Mouse (Mus musculus) heart, embryonic 16.5 days (tissue): ENCODE measurements around the gene Dct. TPM values are rescaled to one million over a fixed set of nuclear protein-coding genes. Genes with fewer than 3 reads are reported as not detected.

Experiments used
- ATAC-seq: fragments of 200-750 bp; cut with Nextera tagmentation; replicated peaks from 2 replicates; pipeline ENCODE4 v1.8.0; 2017; ENCODE audit warnings: moderate number of reproducible peaks; ENCODE audit not compliant: insufficient read depth, low FRiP score; ENCODE audit errors: extremely low read depth
- H3K27ac ChIP-seq: fragments of 300-500 bp; sonication (generic); 2 replicates; pipeline ENCODE4 v1.5.1; 2014; ENCODE audit warnings: mild to moderate bottlenecking, low read length, control low read depth, moderate library complexity
- H3K27me3 ChIP-seq: fragments of 300-500 bp; sonication (generic); 2 replicates; pipeline ENCODE4 v1.6.1; 2014; ENCODE audit warnings: low read length, mixed read lengths; ENCODE audit not compliant: control insufficient read depth, insufficient read depth
- H3K36me3 ChIP-seq: fragments of 300-500 bp; sonication (generic); 2 replicates; pipeline ENCODE4 v1.6.1; 2014; ENCODE audit not compliant: control insufficient read depth, insufficient read depth
- H3K4me1 ChIP-seq: fragments of 300-500 bp; sonication (generic); 2 replicates; pipeline ENCODE4 v1.6.1; 2014; ENCODE audit warnings: low read length, mixed read lengths; ENCODE audit not compliant: control insufficient read depth, insufficient read depth
- H3K4me2 ChIP-seq: fragments of 300-500 bp; sonication (generic); 2 replicates; pipeline ENCODE4 v1.6.1; 2014; ENCODE audit warnings: low read depth, mild to moderate bottlenecking, control low read depth, low read length
- H3K4me3 ChIP-seq: fragments of 300-500 bp; sonication (generic); 2 replicates; pipeline ENCODE4 v1.5.1; 2014; ENCODE audit warnings: mild to moderate bottlenecking, control low read depth, low read length
- H3K9ac ChIP-seq: fragments of 300-500 bp; sonication (generic); 2 replicates; pipeline ENCODE4 v1.6.1; 2014; ENCODE audit warnings: low read length, control low read depth
- H3K9me3 ChIP-seq: fragments of 300-500 bp; sonication (generic); replicated peaks from 2 replicates; pipeline ENCODE4 v1.6.1; 2016; ENCODE audit warnings: low read length; ENCODE audit not compliant: control insufficient read depth
- WGBS: fragments of 180-500 bp; shearing (Covaris S2); extraction: QIAGEN DNeasy Blood & Tissue Kit; methylation state at CpG from one replicate; pipeline ENCODE4 v1.1.7; 2014; 5-methylcytosine and 5-hydroxymethylcytosine counted together
- polyA plus RNA-seq: library from polyadenylated mRNA; unstranded; fragments of >200 nt; fragmentation: Nextera tagmentation; extraction: Ambion mirVana; gene quantifications from 2 replicates; pipeline ENCODE4 v1.2.1, GENCODE M21; 2015

Dct gene
- polyA plus RNA-seq, 1 experiment from 2014 or later: 2.5 TPM

- Histone ChIP-seq H3K9ac (no peak overlapping the region), H3K27me3 (peaks cover 13% of the 10 kb centered on the region), H3K36me3 (no peaks in the 10 kb centered on the region), H3K4me1 (no peaks in the 10 kb centered on the region), H3K4me2 (no peak overlapping the region), H3K4me3 (no peak overlapping the region), H3K9me3 (no peaks in the 10 kb centered on the region), H3K27ac (no peak overlapping the region)
- WGBS: 77% methylated on average over 8 of the region's 8 CpGs
- no peak for ATAC-seq
Measured at GRCm38 (mm10) chr14:118013237-118013636, 38.8 kb downstream of the Dct start.

- Histone ChIP-seq H3K4me3 (no peak overlapping the region), H3K27ac (no peak overlapping the region), H3K27me3 (peaks cover 41% of the 10 kb centered on the region), H3K36me3 (no peaks in the 10 kb centered on the region), H3K4me1 (no peaks in the 10 kb centered on the region), H3K9me3 (no peaks in the 10 kb centered on the region), H3K9ac (no peak overlapping the region), H3K4me2 (no peak overlapping the region)
- WGBS: 64% methylated on average over 9 of the region's 9 CpGs
- no peak for ATAC-seq
Measured at GRCm38 (mm10) chr14:118009541-118009940, 42.5 kb downstream of the Dct start.

- Histone ChIP-seq H3K9ac (no peak overlapping the region), H3K4me1 (peaks cover 12% of the 10 kb centered on the region), H3K4me3 (no peak overlapping the region), H3K9me3 (no peaks in the 10 kb centered on the region), H3K4me2 (no peak overlapping the region), H3K36me3 (no peaks in the 10 kb centered on the region), H3K27ac (no peak overlapping the region), H3K27me3 (peaks cover 56% of the 10 kb centered on the region)
- ATAC-seq: no peak
- WGBS: 5% methylated on average over 5 of the region's 5 CpGs
Measured at GRCm38 (mm10) chr14:118005697-118006096, 46.3 kb downstream of the Dct start.

- H3K27ac ChIP-seq: no peak overlapping the region
- peaks cover 16% of the 10 kb centered on the region for H3K4me1 ChIP-seq
- ATAC-seq: no peak
- no peaks in the 10 kb centered on the region for H3K9me3 ChIP-seq
- peaks cover 48% of the 10 kb centered on the region for H3K27me3 ChIP-seq
- 81% methylated on average over 10 of the region's 10 CpGs for WGBS
- no peaks in the 10 kb centered on the region for H3K36me3 ChIP-seq
- H3K4me3 ChIP-seq: no peak overlapping the region
- no peak overlapping the region for H3K9ac ChIP-seq
- no peak overlapping the region for H3K4me2 ChIP-seq
Measured at GRCm38 (mm10) chr14:118004434-118004833, 47.6 kb downstream of the Dct start.

DNA sequence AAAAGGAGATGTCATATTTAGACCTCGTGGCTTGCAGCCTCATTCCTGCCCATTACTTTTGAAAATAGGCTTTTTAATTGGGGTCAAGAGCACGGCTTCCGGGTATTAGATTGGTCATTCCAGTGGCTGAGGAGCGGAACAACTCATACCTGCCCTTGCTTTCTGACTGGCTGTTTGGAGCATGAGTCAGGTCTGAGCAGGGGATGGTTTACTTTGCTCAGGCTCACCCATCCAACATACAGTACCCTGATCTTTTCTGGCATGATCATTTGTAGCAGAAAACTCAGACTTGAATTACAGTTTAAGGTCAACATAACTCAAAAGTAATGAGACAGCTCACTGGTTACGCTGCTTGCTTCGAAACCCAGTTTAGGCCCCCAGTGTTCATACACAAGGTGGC, 58.2 kb downstream of the Dct start:
- Histone ChIP-seq H3K9ac (no peak overlapping the region), H3K27ac (no peak overlapping the region), H3K4me1 (no peaks in the 10 kb centered on the region), H3K4me3 (no peak overlapping the region), H3K4me2 (no peak overlapping the region), H3K36me3 (no peaks in the 10 kb centered on the region), H3K27me3 (peaks cover 64% of the 10 kb centered on the region), H3K9me3 (peaks cover 5% of the 10 kb centered on the region)
- no peak for ATAC-seq
- 90% methylated on average over 6 of the region's 6 CpGs for WGBS

- H3K9ac ChIP-seq: no peak overlapping the region
- no peaks in the 10 kb centered on the region for H3K36me3 ChIP-seq
- no peak overlapping the region for H3K4me2 ChIP-seq
- 57% methylated on average over 8 of the region's 8 CpGs for WGBS
- no peak overlapping the region for H3K27ac ChIP-seq
- no peak for ATAC-seq
- H3K27me3 ChIP-seq: peaks cover 64% of the 10 kb centered on the region
- no peak overlapping the region for H3K4me3 ChIP-seq
- H3K4me1 ChIP-seq: no peaks in the 10 kb centered on the region
- H3K9me3 ChIP-seq: peaks cover 5% of the 10 kb centered on the region
Measured at GRCm38 (mm10) chr14:117992600-117993256, 59.3 kb downstream of the Dct start.

DNA sequence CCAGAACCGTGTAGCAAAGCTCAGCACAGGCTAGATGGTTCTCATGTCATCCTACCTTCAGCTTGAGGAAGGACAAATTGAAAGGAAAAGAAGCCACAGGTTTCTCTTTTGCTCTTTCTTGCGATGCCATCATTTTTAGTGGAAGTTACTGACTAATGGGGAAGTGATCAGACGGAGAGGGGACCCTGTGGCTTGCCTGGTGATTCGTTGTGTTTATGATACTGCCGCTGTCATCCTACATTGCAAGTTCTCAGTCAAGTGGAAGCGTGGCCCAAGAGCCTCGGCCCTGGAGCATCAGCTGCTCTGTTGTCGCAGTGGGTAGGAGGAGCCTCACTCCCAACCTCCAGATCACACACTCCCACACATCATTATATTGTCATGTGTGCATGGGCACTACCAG, 61.8 kb downstream of the Dct start:
- Histone ChIP-seq H3K27me3 (peaks cover 75% of the 10 kb centered on the region), H3K9ac (no peak overlapping the region), H3K36me3 (no peaks in the 10 kb centered on the region), H3K4me3 (no peak overlapping the region), H3K4me2 (no peak overlapping the region), H3K4me1 (no peaks in the 10 kb centered on the region), H3K27ac (no peak overlapping the region), H3K9me3 (no peaks in the 10 kb centered on the region)
- WGBS: 71% methylated on average over 8 of the region's 8 CpGs
- ATAC-seq: no peak

- H3K9me3 ChIP-seq: no peaks in the 10 kb centered on the region
- H3K36me3 ChIP-seq: no peaks in the 10 kb centered on the region
- H3K9ac ChIP-seq: no peak overlapping the region
- H3K4me2 ChIP-seq: no peak overlapping the region
- H3K27me3 ChIP-seq: peaks cover 75% of the 10 kb centered on the region
- H3K27ac ChIP-seq: no peak overlapping the region
- no peak overlapping the region for H3K4me3 ChIP-seq
- WGBS: 84% methylated on average over 10 of the region's 10 CpGs
- ATAC-seq: no peak
- H3K4me1 ChIP-seq: no peaks in the 10 kb centered on the region
Measured at GRCm38 (mm10) chr14:117988444-117988843, 63.6 kb downstream of the Dct start.

DNA sequence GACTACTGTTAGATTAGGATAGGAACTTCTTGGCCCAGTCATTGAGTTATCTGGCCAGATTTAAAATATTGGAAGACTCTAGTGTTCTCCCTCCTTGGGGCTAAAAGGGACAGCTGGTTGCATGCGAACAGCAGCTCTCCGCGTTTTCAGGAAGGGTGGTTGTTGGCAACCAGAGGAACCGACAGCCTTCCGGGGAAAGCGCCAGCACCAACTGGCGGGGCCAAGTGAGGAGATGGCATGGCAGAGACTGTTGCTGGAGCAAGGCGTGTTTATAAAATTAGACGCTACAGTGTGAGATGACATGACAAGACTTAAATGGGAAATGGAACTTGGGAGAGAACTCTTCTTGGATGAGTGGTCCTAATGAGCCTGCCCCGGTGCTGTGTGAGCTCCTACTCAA, 70.5 kb downstream of the Dct start:
- Histone ChIP-seq H3K9ac (no peak overlapping the region), H3K9me3 (peaks cover 10% of the 10 kb centered on the region), H3K27me3 (peaks cover 29% of the 10 kb centered on the region), H3K27ac (no peak overlapping the region), H3K4me1 (no peaks in the 10 kb centered on the region), H3K36me3 (no peaks in the 10 kb centered on the region), H3K4me3 (no peak overlapping the region), H3K4me2 (no peak overlapping the region)
- WGBS: 90% methylated on average over 10 of the region's 10 CpGs
- ATAC-seq: no peak
